Mouse (Mus musculus): ENCODE measurements at regions not wholly inside any gene's neighbourhood (a gene's known extent, or its start where the extent isn't known, plus 50 kb on each side); places are given as distances from the start of the nearest gene placed in this dataset.

GRCm38 (mm10) chr14:68381741-68382140 lies 912.4 kb downstream of the Synb start:
- H3K4me3 ChIP-seq = no peak overlapping the region
- H3K27me3 ChIP-seq (ENCODE audit: control insufficient read depth, insufficient read depth, low read length) = no peaks in the 10 kb centered on the region
- TF ChIP-seq CTCF (IDR thresholded peaks at IDR 0.05) (no peak), POLR2A (IDR thresholded peaks at IDR 0.05; ENCODE audit: insufficient read depth, low read depth, low read length) (no peak), EP300 (IDR thresholded peaks at IDR 0.05; ENCODE audit: insufficient read depth, low read depth, low read length) (no peak)
- intact Hi-C loops (cut with DNase I) = no loop called here
- no peaks in the 10 kb centered on the region for H3K36me3 ChIP-seq (ENCODE audit: control insufficient read depth, insufficient read depth, low read length)
- no peaks in the 10 kb centered on the region for H3K79me2 ChIP-seq (replicated peaks; ENCODE audit: control insufficient read depth, insufficient read depth, low read length)
- no peak for DNase-seq
- no peak overlapping the region for H3K27ac ChIP-seq
- WGBS = 83% methylated on average over 7 of the region's 7 CpGs
- no peak overlapping the region for H3K9ac ChIP-seq (ENCODE audit: low read depth, low read length)
- no peaks in the 10 kb centered on the region for H3K4me1 ChIP-seq (ENCODE audit: control insufficient read depth, insufficient read depth, low read length)

GRCm38 (mm10) chr14:68367696-68368095 lies 926.4 kb downstream of the Synb start:
- Histone ChIP-seq H3K36me3 (ENCODE audit: control insufficient read depth, insufficient read depth, low read length) (no peaks in the 10 kb centered on the region), H3K79me2 (replicated peaks; ENCODE audit: control insufficient read depth, insufficient read depth, low read length) (no peaks in the 10 kb centered on the region), H3K27ac (no peak overlapping the region), H3K4me1 (ENCODE audit: control insufficient read depth, insufficient read depth, low read length) (no peaks in the 10 kb centered on the region), H3K4me3 (no peak overlapping the region), H3K9ac (ENCODE audit: low read depth, low read length) (no peak overlapping the region), H3K27me3 (ENCODE audit: control insufficient read depth, insufficient read depth, low read length) (no peaks in the 10 kb centered on the region)
- TF ChIP-seq EP300 (IDR thresholded peaks at IDR 0.05; ENCODE audit: insufficient read depth, low read depth, low read length) = no peak
- TF ChIP-seq CTCF (IDR thresholded peaks at IDR 0.05) = no peak
- TF ChIP-seq POLR2A (IDR thresholded peaks at IDR 0.05; ENCODE audit: insufficient read depth, low read depth, low read length) = no peak
- WGBS = 72% methylated on average over 5 of the region's 5 CpGs
- DNase-seq = no peak
- intact Hi-C loops (cut with DNase I) = no loop called here

GRCm38 (mm10) chr14:68363892-68364291 lies 930.2 kb downstream of the Synb start:
- no peaks in the 10 kb centered on the region for H3K79me2 ChIP-seq (replicated peaks; ENCODE audit: control insufficient read depth, insufficient read depth, low read length)
- no peak for TF ChIP-seq EP300 (IDR thresholded peaks at IDR 0.05; ENCODE audit: insufficient read depth, low read depth, low read length)
- TF ChIP-seq POLR2A (IDR thresholded peaks at IDR 0.05; ENCODE audit: insufficient read depth, low read depth, low read length) = no peak
- TF ChIP-seq CTCF (IDR thresholded peaks at IDR 0.05) = no peak
- DNase-seq = no peak
- no peak overlapping the region for H3K27ac ChIP-seq
- H3K36me3 ChIP-seq (ENCODE audit: control insufficient read depth, insufficient read depth, low read length) = no peaks in the 10 kb centered on the region
- no peak overlapping the region for H3K9ac ChIP-seq (ENCODE audit: low read depth, low read length)
- intact Hi-C loops (cut with DNase I) = no loop called here
- no peak overlapping the region for H3K4me3 ChIP-seq
- H3K4me1 ChIP-seq (ENCODE audit: control insufficient read depth, insufficient read depth, low read length) = no peaks in the 10 kb centered on the region
- WGBS = 76% methylated on average over 2 of the region's 2 CpGs
- no peaks in the 10 kb centered on the region for H3K27me3 ChIP-seq (ENCODE audit: control insufficient read depth, insufficient read depth, low read length)

GRCm38 (mm10) chr14:68361998-68362397 lies 932.1 kb downstream of the Synb start:
- DNase-seq = no peak
- no peaks in the 10 kb centered on the region for H3K4me1 ChIP-seq (ENCODE audit: control insufficient read depth, insufficient read depth, low read length)
- WGBS = 67% methylated on average over 7 of the region's 7 CpGs
- TF ChIP-seq POLR2A (IDR thresholded peaks at IDR 0.05; ENCODE audit: insufficient read depth, low read depth, low read length) (no peak), CTCF (IDR thresholded peaks at IDR 0.05) (no peak), EP300 (IDR thresholded peaks at IDR 0.05; ENCODE audit: insufficient read depth, low read depth, low read length) (no peak)
- no peak overlapping the region for H3K27ac ChIP-seq
- intact Hi-C loops (cut with DNase I) = no loop called here
- H3K79me2 ChIP-seq (replicated peaks; ENCODE audit: control insufficient read depth, insufficient read depth, low read length) = no peaks in the 10 kb centered on the region
- H3K9ac ChIP-seq (ENCODE audit: low read depth, low read length) = no peak overlapping the region
- no peak overlapping the region for H3K4me3 ChIP-seq
- H3K27me3 ChIP-seq (ENCODE audit: control insufficient read depth, insufficient read depth, low read length) = no peaks in the 10 kb centered on the region
- no peaks in the 10 kb centered on the region for H3K36me3 ChIP-seq (ENCODE audit: control insufficient read depth, insufficient read depth, low read length)

GRCm38 (mm10) chr14:68361481-68361880 lies 932.6 kb downstream of the Synb start:
- no peak for DNase-seq
- no peak overlapping the region for H3K9ac ChIP-seq (ENCODE audit: low read depth, low read length)
- 65% methylated on average over 6 of the region's 6 CpGs for WGBS
- TF ChIP-seq POLR2A (IDR thresholded peaks at IDR 0.05; ENCODE audit: insufficient read depth, low read depth, low read length) (no peak), EP300 (IDR thresholded peaks at IDR 0.05; ENCODE audit: insufficient read depth, low read depth, low read length) (no peak), CTCF (IDR thresholded peaks at IDR 0.05) (no peak)
- no peaks in the 10 kb centered on the region for H3K4me1 ChIP-seq (ENCODE audit: control insufficient read depth, insufficient read depth, low read length)
- no peak overlapping the region for H3K4me3 ChIP-seq
- no peaks in the 10 kb centered on the region for H3K36me3 ChIP-seq (ENCODE audit: control insufficient read depth, insufficient read depth, low read length)
- intact Hi-C loops (cut with DNase I) = no loop called here
- H3K27ac ChIP-seq = no peak overlapping the region
- H3K79me2 ChIP-seq (replicated peaks; ENCODE audit: control insufficient read depth, insufficient read depth, low read length) = no peaks in the 10 kb centered on the region
- H3K27me3 ChIP-seq (ENCODE audit: control insufficient read depth, insufficient read depth, low read length) = no peaks in the 10 kb centered on the region

GRCm38 (mm10) chr14:68356396-68356795 lies 937.7 kb downstream of the Synb start:
- no peak for TF ChIP-seq POLR2A (IDR thresholded peaks at IDR 0.05; ENCODE audit: insufficient read depth, low read depth, low read length)
- TF ChIP-seq CTCF (IDR thresholded peaks at IDR 0.05) = no peak
- TF ChIP-seq EP300 (IDR thresholded peaks at IDR 0.05; ENCODE audit: insufficient read depth, low read depth, low read length) = no peak
- Histone ChIP-seq H3K36me3 (ENCODE audit: control insufficient read depth, insufficient read depth, low read length) (no peaks in the 10 kb centered on the region), H3K4me1 (ENCODE audit: control insufficient read depth, insufficient read depth, low read length) (no peaks in the 10 kb centered on the region), H3K9ac (ENCODE audit: low read depth, low read length) (no peak overlapping the region), H3K27ac (no peak overlapping the region), H3K79me2 (replicated peaks; ENCODE audit: control insufficient read depth, insufficient read depth, low read length) (no peaks in the 10 kb centered on the region), H3K27me3 (ENCODE audit: control insufficient read depth, insufficient read depth, low read length) (no peaks in the 10 kb centered on the region), H3K4me3 (no peak overlapping the region)
- DNase-seq = no peak
- 56% methylated on average over 7 of the region's 7 CpGs for WGBS
- intact Hi-C loops (cut with DNase I) = no loop called here
